Mouse (Mus musculus) ES-E14 (cell line): ENCODE results near the gene E2f4. TPM values are rescaled to one million over a fixed set of nuclear protein-coding genes. Genes with fewer than 3 reads are reported as not detected.

Experiments
- DNase-seq: peaks from one replicate; pipeline ENCODE4 v3.0.0-alpha.2; 2013; ENCODE audit warnings: low read depth, low spot score
- H3K27ac ChIP-seq: 2 replicates; pipeline ENCODE4 v1.5.1; 2012; ENCODE audit warnings: low read depth, mild to moderate bottlenecking, low read length, moderate library complexity, mixed read lengths; ENCODE audit not compliant: poor library complexity, insufficient read depth, severe bottlenecking
- H3K36me3 ChIP-seq: 2 replicates; pipeline ENCODE4 v1.6.1; 2012; ENCODE audit warnings: mild to moderate bottlenecking, low read length, moderate library complexity, mixed read lengths; ENCODE audit not compliant: control insufficient read depth, poor library complexity, insufficient read depth, severe bottlenecking
- H3K4me1 ChIP-seq, 2 experiments: fragments of 150-350 bp in 1 of 2; sonication (generic) in 1 of 2; 2 replicates each; pipeline ENCODE4 v1.6.1; 2012; ENCODE audit warnings: low read length in 2 of 2, mild to moderate bottlenecking in 1 of 2, mixed read lengths in 1 of 2; ENCODE audit not compliant: control insufficient read depth in 2 of 2, insufficient read depth in 2 of 2, poor library complexity in 1 of 2
- H3K4me3 ChIP-seq, 2 experiments: fragments of 150-350 bp in 1 of 2; sonication (generic) in 1 of 2; 2 replicates each; pipeline ENCODE4 v1.5.1; 2012; ENCODE audit warnings: low read length in 2 of 2, low read depth in 1 of 2, mild to moderate bottlenecking in 1 of 2, mixed read lengths in 1 of 2; ENCODE audit not compliant: insufficient read depth in 1 of 2, poor library complexity in 1 of 2, severe bottlenecking in 1 of 2
- H3K9ac ChIP-seq: 2 replicates; pipeline ENCODE4 v1.6.1; 2012; ENCODE audit warnings: low read depth, mild to moderate bottlenecking, low read length, mixed read lengths; ENCODE audit not compliant: poor library complexity, insufficient read depth, severe bottlenecking
- H3K9me3 ChIP-seq: fragments of 150-350 bp; sonication (generic); 2 replicates; pipeline ENCODE4 v1.6.1; 2012; ENCODE audit warnings: low read depth, mild to moderate bottlenecking, low read length; ENCODE audit not compliant: control insufficient read depth, insufficient read depth
- CHD2 ChIP-seq: IDR thresholded peaks from 2 replicates; pipeline ENCODE4 v1.6.1; 2014; ENCODE audit warnings: mild to moderate bottlenecking, low read depth, low read length, inconsistent platforms
- HCFC1 ChIP-seq: IDR thresholded peaks from 2 replicates; pipeline ENCODE4 v1.6.1; 2012; ENCODE audit warnings: low read length, inconsistent platforms, borderline replicate concordance; ENCODE audit not compliant: insufficient read depth
- MAFK ChIP-seq: IDR thresholded peaks from 2 replicates; pipeline ENCODE4 v1.6.1; 2014; ENCODE audit warnings: mild to moderate bottlenecking, low read depth, low read length, inconsistent platforms; ENCODE audit not compliant: insufficient read depth
- ZC3H11A ChIP-seq: IDR thresholded peaks from 2 replicates; pipeline ENCODE4 v1.6.1; 2012; ENCODE audit warnings: low read depth, mild to moderate bottlenecking, inconsistent platforms, low read length, borderline replicate concordance
- ZNF384 ChIP-seq: IDR thresholded peaks from 2 replicates; pipeline ENCODE4 v1.6.1; 2012; ENCODE audit warnings: low read depth, low read length, inconsistent platforms
- in situ Hi-C, 2 experiments: fragments of 600-800 bp; cut with MboI; formaldehyde crosslinking; loops; one replicate each; pipeline ENCODE4 v1.15.1; 2025; ENCODE audit warnings: low sequenced_read_pairs in 2 of 2, inconsistent platforms in 1 of 2; ENCODE audit not compliant: unreplicated experiment in 2 of 2
- total RNA-seq: library from RNA; depleted of rRNA; stranded (reverse); fragments of 300-350 nt; gene quantifications from 2 replicates; pipeline ENCODE4 v1.2.3, GENCODE M21; 2012

Gene E2f4
- total RNA-seq, 1 experiment, result 66.8 TPM

- in situ Hi-C loops, result no loop called here
- TF ChIP-seq HCFC1 (no peak), CHD2 (no peak), MAFK (no peak), ZC3H11A (no peak), ZNF384 (no peak)
- H3K36me3 ChIP-seq, result peaks cover 3% of the 10 kb centered on the region
- peaks cover 0 to 6% of the 10 kb centered on the region in 2 experiments; a peak in 1 of 4 replicates for H3K4me1 ChIP-seq
- no peak overlapping the region for H3K9ac ChIP-seq
- no peak overlapping the region for H3K27ac ChIP-seq
- DNase-seq, result no peak
- no peaks in the 10 kb centered on the region for H3K9me3 ChIP-seq
- no peak overlapping the region for H3K4me3 ChIP-seq
Measured at GRCm38 (mm10) chr8:105323183-105323582, 25.7 kb downstream of the E2f4 start.

DNA sequence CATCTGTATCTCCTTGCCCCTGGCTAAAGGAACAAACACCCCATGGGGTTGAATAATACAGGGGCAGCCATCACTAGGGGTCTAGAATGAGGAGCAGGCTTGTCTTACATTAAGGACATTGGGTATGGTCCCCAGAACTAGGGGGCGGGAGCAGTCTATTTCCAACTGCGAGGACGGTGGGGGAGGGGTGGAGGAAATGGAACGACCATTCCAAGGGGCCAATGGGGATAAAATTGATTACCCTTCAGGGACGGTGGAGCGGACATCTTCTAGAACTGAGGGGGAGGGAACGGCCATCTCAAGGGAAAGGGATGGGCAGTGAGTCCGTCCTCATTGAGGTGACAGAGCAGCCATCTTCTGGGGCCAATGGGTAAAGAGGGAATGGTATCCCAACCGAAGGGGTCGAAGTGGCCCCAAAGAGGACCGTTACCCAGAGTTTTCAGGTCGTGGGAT, 28.2 kb downstream of the E2f4 start:
- DNase-seq, result no peak
- Histone ChIP-seq H3K9me3 (no peaks in the 10 kb centered on the region), H3K27ac (0 out of 2 replicates have a peak overlapping the region, but pooled peaks have one; percentile 35), H3K36me3 (peaks cover 24% of the 10 kb centered on the region), H3K4me3 (peak overlapping the region; percentile 92 to 100), H3K9ac (peak overlapping the region; percentile 76), H3K4me1 (peaks cover 0 to 8% of the 10 kb centered on the region in 2 experiments; a peak in 1 of 4 replicates)
- no peak for TF ChIP-seq MAFK
- TF ChIP-seq ZC3H11A, result no peak
- no peak for TF ChIP-seq ZNF384
- no peak for TF ChIP-seq HCFC1
- TF ChIP-seq CHD2, result no peak
- in situ Hi-C loops, result no loop called here

- no peaks in the 10 kb centered on the region for H3K9me3 ChIP-seq
- peak within 1 kb of the TSS; percentile 76 for H3K9ac ChIP-seq
- in situ Hi-C loops, result no loop called here
- peaks cover 0 to 8% of the 10 kb centered on the region in 2 experiments; a peak in 1 of 4 replicates for H3K4me1 ChIP-seq
- H3K27ac ChIP-seq, result peak within 1 kb of the TSS; percentile 35; the same call in 1 of the 2 replicates
- peak within 1 kb of the TSS; percentile 92 to 100 for H3K4me3 ChIP-seq
- peak; percentile 96 for DNase-seq
- peaks cover 29% of the 10 kb centered on the region for H3K36me3 ChIP-seq
- TF ChIP-seq ZNF384 (0 out of 2 replicates have a peak, but pooled peaks have one; percentile 2), MAFK (no peak), HCFC1 (peak; percentile 93)
Measured at GRCm38 (mm10) chr8:105326141-105326672, 28.7 kb downstream of the E2f4 start, which contains the start of the genes Lrrc29 and Tmem208. TSS of gene Lrrc29 (minus strand) at chr8:105326278. TSS of gene Tmem208 (plus strand) at chr8:105326354.

DNA sequence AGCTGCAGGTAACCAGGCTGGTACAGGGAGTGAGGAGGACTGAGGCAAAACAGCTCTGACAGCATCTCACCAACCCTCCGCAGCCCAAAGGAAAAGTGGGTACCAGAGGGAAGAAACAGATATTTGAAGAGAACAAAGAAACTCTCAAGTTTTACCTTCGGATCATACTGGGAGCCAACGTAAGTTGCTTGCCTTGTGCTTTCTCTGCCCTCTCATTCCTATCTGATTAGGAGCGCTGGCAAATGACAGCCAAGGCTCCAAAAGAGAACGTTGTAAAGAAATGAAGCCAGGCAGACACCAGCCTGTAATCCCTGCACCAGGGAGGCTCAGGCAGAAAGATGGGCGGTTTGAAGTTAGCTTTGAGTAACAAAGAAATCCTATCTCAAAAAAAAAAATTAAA, 29.5 kb downstream of the E2f4 start:
- Histone ChIP-seq H3K4me3 (peak overlapping the region; percentile 73 to 100), H3K27ac (no peak overlapping the region), H3K9ac (peak overlapping the region; percentile 74), H3K36me3 (peaks cover 36% of the 10 kb centered on the region), H3K4me1 (peaks cover 0 to 8% of the 10 kb centered on the region in 2 experiments; a peak in 1 of 4 replicates), H3K9me3 (no peaks in the 10 kb centered on the region)
- no peak for DNase-seq
- in situ Hi-C loops, result no loop called here
- TF ChIP-seq MAFK (no peak), ZC3H11A (no peak), ZNF384 (no peak), CHD2 (no peak), HCFC1 (no peak)
